ENCODE assay signal across 9 mouse cellular contexts in genomic region chr7:81060908-81061307, GRCm38 (mm10). TPM values are rescaled to one million over a fixed set of nuclear protein-coding genes. Genes with fewer than 3 reads are reported as not detected.
DNase-seq lines count a peak whose midpoint lies in the region; ATAC-seq lines count a peak whose summit lies in the region.
"Had no signal": no experiment of that assay in that cellular context is flagged by ENCODE, and none has a peak within 500 bp of the region (broad histone marks: within the 10 kb centered on the region; RNA-seq: fewer than 3 reads in every experiment).

No protein-coding gene starts in this region.

- H3K4me1 ChIP-seq in hindbrain, embryonic 11.5 days (replicated peaks; ENCODE audit: control insufficient read depth, insufficient read depth, low read length): no peaks in the 10 kb centered on the region
- H3K4me1 ChIP-seq in hindbrain, embryonic 10.5 days (replicated peaks): peaks cover 34% of the 10 kb centered on the region
- peaks cover 26% of the 10 kb centered on the region for H3K4me1 ChIP-seq in intestine, embryonic 16.5 days (ENCODE audit: control insufficient read depth, insufficient read depth, low read length)

- no peaks in the 10 kb centered on the region for H3K9me3 ChIP-seq in hindbrain, embryonic 11.5 days (ENCODE audit: control insufficient read depth, low read length)
- H3K9me3 ChIP-seq in hindbrain, embryonic 10.5 days: 0 out of 2 replicates have a peak, but pooled peaks cover 6% of the 10 kb centered on the region
- no peaks in the 10 kb centered on the region for H3K9me3 ChIP-seq in intestine, embryonic 16.5 days (ENCODE audit: control insufficient read depth, low read length)

- peak; percentile 24 for DNase-seq in hindbrain, embryonic 11.5 days (ENCODE audit: low spot score)
- no peak for DNase-seq in hindbrain, embryonic 10.5 days (ENCODE audit: low spot score)
- peak; percentile 89 for DNase-seq in ES-CJ7 (ENCODE audit: low read depth, low spot score)
- peak; percentile 46 for DNase-seq in embryo, embryonic 11 days
- peak; percentile 71 for DNase-seq in naive thymus-derived CD4-positive, alpha-beta T cell, adult 2 months (ENCODE audit: low read depth)
- DNase-seq in frontal cortex, postnatal 10 days (ENCODE audit: low spot score in 2 of 2): no peak
- no peak for DNase-seq in testis, postnatal 14 days (ENCODE audit: low spot score)

- no peak overlapping the region for H3K4me2 ChIP-seq in hindbrain, embryonic 11.5 days (replicated peaks; ENCODE audit: low read depth, low read length)
- H3K4me2 ChIP-seq in intestine, embryonic 16.5 days (ENCODE audit: low read depth, low read length): no peak overlapping the region

- no peaks in the 10 kb centered on the region for H3K27me3 ChIP-seq in hindbrain, embryonic 11.5 days (ENCODE audit: control insufficient read depth, insufficient read depth, low read length)
- H3K27me3 ChIP-seq in hindbrain, embryonic 10.5 days (ENCODE audit: insufficient read depth, poor library complexity, severe bottlenecking): 0 out of 2 replicates have a peak, but pooled peaks cover 3% of the 10 kb centered on the region
- H3K27me3 ChIP-seq in intestine, embryonic 16.5 days (replicated peaks; ENCODE audit: control insufficient read depth, insufficient read depth, low read length): no peaks in the 10 kb centered on the region

- H3K27ac ChIP-seq in hindbrain, embryonic 11.5 days (ENCODE audit: low read depth, low read length): no peak overlapping the region
- H3K27ac ChIP-seq in hindbrain, embryonic 10.5 days: no peak overlapping the region
- no peak overlapping the region for H3K27ac ChIP-seq in intestine, embryonic 16.5 days (ENCODE audit: low read length)

- 71% methylated on average over 2 of the region's 2 CpGs for WGBS in hindbrain, embryonic 11.5 days
- 79% methylated on average over 2 of the region's 2 CpGs for WGBS in hindbrain, embryonic 10.5 days
- 82% methylated on average over 2 of the region's 2 CpGs for WGBS in intestine, embryonic 16.5 days

- no peaks in the 10 kb centered on the region for H3K36me3 ChIP-seq in hindbrain, embryonic 11.5 days (ENCODE audit: control insufficient read depth, insufficient read depth, low read length)
- H3K36me3 ChIP-seq in hindbrain, embryonic 10.5 days: no peaks in the 10 kb centered on the region
- H3K36me3 ChIP-seq in intestine, embryonic 16.5 days (ENCODE audit: control insufficient read depth, insufficient read depth, low read length): no peaks in the 10 kb centered on the region

- no peak overlapping the region for H3K9ac ChIP-seq in hindbrain, embryonic 11.5 days (ENCODE audit: low read depth, low read length)
- H3K9ac ChIP-seq in intestine, embryonic 16.5 days (ENCODE audit: low read depth, low read length): no peak overlapping the region

- no peak for ATAC-seq in hindbrain, embryonic 11.5 days (ENCODE audit: low FRiP score)
- ATAC-seq in intestine, embryonic 16.5 days: no peak

- no peak overlapping the region for H3K4me3 ChIP-seq in hindbrain, embryonic 11.5 days (ENCODE audit: low read depth, low read length)
- no peak overlapping the region for H3K4me3 ChIP-seq in hindbrain, embryonic 10.5 days
- H3K4me3 ChIP-seq in intestine, embryonic 16.5 days (ENCODE audit: low read length): no peak overlapping the region
- H3K4me3 ChIP-seq: megakaryocyte, embryonic 14.5 days had no signal

RNA-seq across cellular contexts. Expression of gene Alpk3, which starts 3.5 kb away (rescaled TPM):
- polyA plus RNA-seq in hindbrain, embryonic 11.5 days (2014; fragmentation: Nextera tagmentation; extraction: Ambion mirVana): 0.13 and 0.14 TPM in 2 replicates
- polyA plus RNA-seq in hindbrain, embryonic 10.5 days (2016; fragmentation: Nextera tagmentation; extraction: Ambion mirVana): 0.04 and 0.07 TPM in 2 replicates
- polyA plus RNA-seq in intestine, embryonic 16.5 days (2015; fragmentation: Nextera tagmentation; extraction: Ambion mirVana): 8.4 and 12.5 TPM in 2 replicates

RNA-seq across cellular contexts. Expression of gene Slc28a1, which starts 53.7 kb away (rescaled TPM):
- 0.06 TPM in 1 of 2 replicates, not detected in the other for polyA plus RNA-seq in hindbrain, embryonic 11.5 days (2014; fragmentation: Nextera tagmentation; extraction: Ambion mirVana)
- polyA plus RNA-seq in hindbrain, embryonic 10.5 days (2016; fragmentation: Nextera tagmentation; extraction: Ambion mirVana): not detected in 2 replicates
- polyA plus RNA-seq in intestine, embryonic 16.5 days (2015; fragmentation: Nextera tagmentation; extraction: Ambion mirVana): 9.1 and 9.5 TPM in 2 replicates

Comparison
In these comparisons a context has a peak if more than half of its experiments do, and no peak if none do; other contexts are left out.
1. DNase-seq: peak in hindbrain, embryonic 11.5 days (single experiment), ES-CJ7 (single experiment), embryo, embryonic 11 days (single experiment) and naive thymus-derived CD4-positive, alpha-beta T cell, adult 2 months (single experiment); none in hindbrain, embryonic 10.5 days (single experiment), frontal cortex, postnatal 10 days (0 of 2) and testis, postnatal 14 days (single experiment).